Mouse (Mus musculus): ENCODE results near the gene Nup62. TPM values are rescaled to one million over a fixed set of nuclear protein-coding genes. Genes with fewer than 3 reads are reported as not detected.

Nup62 gene
- polyA plus RNA-seq, 1 experiment from 2014 or later = 22.4 TPM

GRCm38 (mm10) chr7:44817441-44817840 lies 1.6 kb downstream of the Nup62 start:
- Histone ChIP-seq H3K36me3 (ENCODE audit: control insufficient read depth, insufficient read depth, low read length) (no peaks in the 10 kb centered on the region), H3K4me2 (ENCODE audit: low read depth, low read length) (peak overlapping the region; percentile 70), H3K9ac (replicated peaks; ENCODE audit: low read depth, low read length) (peak overlapping the region; percentile 37; the same call in 1 of the 2 replicates), H3K4me1 (ENCODE audit: control insufficient read depth, insufficient read depth, low read length) (peaks cover 20% of the 10 kb centered on the region), H3K9me3 (ENCODE audit: control insufficient read depth, low read length) (no peaks in the 10 kb centered on the region), H3K4me3 (ENCODE audit: low read depth, low read length) (peak overlapping the region; percentile 87), H3K27me3 (ENCODE audit: control insufficient read depth, insufficient read depth, low read length) (no peaks in the 10 kb centered on the region), H3K27ac (ENCODE audit: low read depth, low read length) (no peak overlapping the region)
- no peak for ATAC-seq (ENCODE audit: low read depth)
- 32% methylated on average over 3 of the region's 3 CpGs for WGBS

- H3K9me3 ChIP-seq (ENCODE audit: control insufficient read depth, low read length) = no peaks in the 10 kb centered on the region
- no peak overlapping the region for H3K4me3 ChIP-seq (ENCODE audit: low read depth, low read length)
- ATAC-seq (ENCODE audit: low read depth) = no peak
- H3K4me1 ChIP-seq (ENCODE audit: control insufficient read depth, insufficient read depth, low read length) = peaks cover 20% of the 10 kb centered on the region
- 41% methylated on average over 2 of the region's 2 CpGs for WGBS
- no peak overlapping the region for H3K27ac ChIP-seq (ENCODE audit: low read depth, low read length)
- H3K4me2 ChIP-seq (ENCODE audit: low read depth, low read length) = peak overlapping the region; percentile 70; the same call in 1 of the 2 replicates
- no peaks in the 10 kb centered on the region for H3K36me3 ChIP-seq (ENCODE audit: control insufficient read depth, insufficient read depth, low read length)
- no peaks in the 10 kb centered on the region for H3K27me3 ChIP-seq (ENCODE audit: control insufficient read depth, insufficient read depth, low read length)
- peak overlapping the region; percentile 37; the same call in 1 of the 2 replicates for H3K9ac ChIP-seq (replicated peaks; ENCODE audit: low read depth, low read length)
Measured at GRCm38 (mm10) chr7:44818164-44818563, 2.3 kb downstream of the Nup62 start.

DNA sequence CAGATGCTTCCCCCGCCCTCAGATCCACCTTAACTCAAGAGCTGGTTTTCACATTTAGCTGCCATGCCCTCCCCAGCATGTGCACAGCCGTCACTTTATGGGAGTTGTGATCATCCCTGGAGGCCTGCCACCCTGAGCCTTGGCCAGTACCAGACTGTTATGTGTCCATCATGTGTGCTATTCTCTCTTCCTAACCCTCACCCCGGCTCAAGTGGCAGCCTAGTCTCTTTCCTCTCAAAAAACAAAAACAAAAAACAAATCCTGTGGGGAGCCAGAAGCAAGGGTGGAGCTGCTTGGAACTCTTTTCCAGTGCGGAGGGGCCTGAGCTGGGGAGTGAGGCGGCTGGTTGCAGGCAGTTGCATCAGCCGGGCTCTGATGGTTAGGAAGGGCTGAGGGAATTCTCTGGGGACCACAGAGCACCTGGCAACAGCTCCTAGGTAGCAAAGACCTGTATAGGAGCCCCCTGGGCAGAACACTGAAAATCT lies 2.9 kb downstream of the Nup62 start:
- Histone ChIP-seq H3K27me3 (ENCODE audit: control insufficient read depth, insufficient read depth, low read length) (no peaks in the 10 kb centered on the region), H3K27ac (ENCODE audit: low read depth, low read length) (no peak overlapping the region), H3K9me3 (ENCODE audit: control insufficient read depth, low read length) (no peaks in the 10 kb centered on the region), H3K4me2 (ENCODE audit: low read depth, low read length) (peak overlapping the region; percentile 70; the same call in 1 of the 2 replicates), H3K4me3 (ENCODE audit: low read depth, low read length) (no peak overlapping the region), H3K4me1 (ENCODE audit: control insufficient read depth, insufficient read depth, low read length) (peaks cover 20% of the 10 kb centered on the region), H3K9ac (replicated peaks; ENCODE audit: low read depth, low read length) (peak overlapping the region; percentile 35; the same call in 1 of the 2 replicates), H3K36me3 (ENCODE audit: control insufficient read depth, insufficient read depth, low read length) (no peaks in the 10 kb centered on the region)
- WGBS = 46% methylated on average over 6 of the region's 6 CpGs
- ATAC-seq (ENCODE audit: low read depth) = no peak

GRCm38 (mm10) chr7:44819391-44819790 lies 3.5 kb downstream of the Nup62 start:
- Histone ChIP-seq H3K4me1 (ENCODE audit: control insufficient read depth, insufficient read depth, low read length) (peaks cover 20% of the 10 kb centered on the region), H3K36me3 (ENCODE audit: control insufficient read depth, insufficient read depth, low read length) (no peaks in the 10 kb centered on the region), H3K4me2 (ENCODE audit: low read depth, low read length) (no peak overlapping the region; the same call in 1 of the 2 replicates), H3K9ac (replicated peaks; ENCODE audit: low read depth, low read length) (no peak overlapping the region), H3K4me3 (ENCODE audit: low read depth, low read length) (no peak overlapping the region), H3K9me3 (ENCODE audit: control insufficient read depth, low read length) (no peaks in the 10 kb centered on the region), H3K27me3 (ENCODE audit: control insufficient read depth, insufficient read depth, low read length) (no peaks in the 10 kb centered on the region), H3K27ac (ENCODE audit: low read depth, low read length) (no peak overlapping the region)
- WGBS = 97% methylated on average over 2 of the region's 2 CpGs
- no peak for ATAC-seq (ENCODE audit: low read depth)

DNA sequence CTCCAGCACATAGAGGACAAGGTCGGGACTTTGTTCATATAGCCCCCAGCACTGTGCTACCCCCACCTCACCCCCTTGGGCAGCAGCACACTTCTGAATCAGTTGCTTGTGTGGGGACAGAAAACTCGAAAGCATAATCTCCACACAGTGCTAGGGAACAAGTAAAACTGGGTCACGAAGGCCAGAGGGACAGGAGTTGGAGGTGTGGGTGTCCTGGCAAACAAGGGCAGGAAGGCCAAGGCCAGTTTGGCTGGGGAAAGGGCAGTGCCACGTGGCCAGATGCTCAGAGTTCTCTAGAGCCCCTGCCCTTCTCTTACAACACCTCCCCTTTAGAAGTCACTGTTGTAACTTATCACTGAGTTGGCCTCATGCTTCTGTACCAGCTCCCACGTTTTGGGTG lies 4.0 kb downstream of the Nup62 start:
- peaks cover 20% of the 10 kb centered on the region for H3K4me1 ChIP-seq (ENCODE audit: control insufficient read depth, insufficient read depth, low read length)
- H3K4me3 ChIP-seq (ENCODE audit: low read depth, low read length) = no peak overlapping the region
- no peak for ATAC-seq (ENCODE audit: low read depth)
- 63% methylated on average over 5 of the region's 5 CpGs for WGBS
- no peaks in the 10 kb centered on the region for H3K9me3 ChIP-seq (ENCODE audit: control insufficient read depth, low read length)
- H3K27ac ChIP-seq (ENCODE audit: low read depth, low read length) = no peak overlapping the region
- no peak overlapping the region for H3K4me2 ChIP-seq (ENCODE audit: low read depth, low read length)
- no peak overlapping the region for H3K9ac ChIP-seq (replicated peaks; ENCODE audit: low read depth, low read length)
- H3K36me3 ChIP-seq (ENCODE audit: control insufficient read depth, insufficient read depth, low read length) = no peaks in the 10 kb centered on the region
- no peaks in the 10 kb centered on the region for H3K27me3 ChIP-seq (ENCODE audit: control insufficient read depth, insufficient read depth, low read length)

GRCm38 (mm10) chr7:44820525-44820924 lies 4.6 kb downstream of the Nup62 start:
- no peak for ATAC-seq (ENCODE audit: low read depth)
- Histone ChIP-seq H3K27me3 (ENCODE audit: control insufficient read depth, insufficient read depth, low read length) (no peaks in the 10 kb centered on the region), H3K4me1 (ENCODE audit: control insufficient read depth, insufficient read depth, low read length) (peaks cover 20% of the 10 kb centered on the region), H3K9me3 (ENCODE audit: control insufficient read depth, low read length) (no peaks in the 10 kb centered on the region), H3K36me3 (ENCODE audit: control insufficient read depth, insufficient read depth, low read length) (no peaks in the 10 kb centered on the region), H3K9ac (replicated peaks; ENCODE audit: low read depth, low read length) (no peak overlapping the region), H3K27ac (ENCODE audit: low read depth, low read length) (no peak overlapping the region), H3K4me2 (ENCODE audit: low read depth, low read length) (no peak overlapping the region), H3K4me3 (ENCODE audit: low read depth, low read length) (no peak overlapping the region)
- WGBS = 96% methylated on average over 3 of the region's 3 CpGs

DNA sequence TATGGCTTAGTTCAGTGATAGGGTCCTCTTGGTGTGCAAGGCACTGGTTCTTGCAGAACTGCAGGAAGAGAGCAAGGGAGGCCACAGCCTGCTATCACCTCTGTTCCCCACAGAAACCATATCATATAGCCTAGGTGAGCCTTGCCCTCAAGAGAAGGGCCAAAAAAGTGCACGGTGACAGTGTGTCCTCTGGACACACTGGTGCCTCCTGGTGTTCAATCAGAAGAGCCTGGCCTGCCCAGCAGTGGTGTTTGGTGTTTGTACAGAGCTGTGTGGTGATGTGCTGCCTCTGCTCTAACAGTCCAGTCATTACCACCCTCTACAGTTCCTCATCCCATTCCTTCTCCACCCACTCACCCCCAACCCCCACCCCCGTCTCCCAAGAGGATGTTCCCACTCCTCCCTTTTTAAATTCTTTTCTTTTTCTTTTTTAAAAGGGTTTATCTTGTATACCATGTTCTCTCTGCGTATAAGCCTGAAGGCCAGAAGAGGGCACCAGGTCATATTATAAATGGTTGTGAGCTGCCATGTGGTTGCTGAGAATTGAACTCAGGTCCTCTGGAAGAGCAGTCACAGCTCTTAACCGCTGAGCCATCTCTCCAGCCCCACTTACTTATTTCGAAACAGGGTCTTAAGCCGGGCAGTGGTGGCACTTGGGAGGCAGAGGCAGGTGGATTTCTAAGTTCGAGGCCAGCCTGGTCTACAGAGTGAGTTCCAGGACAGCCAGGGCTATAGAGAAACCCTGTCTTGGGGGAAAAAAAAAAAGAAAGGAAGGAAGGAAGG lies 6.0 kb downstream of the Nup62 start:
- Histone ChIP-seq H3K9me3 (ENCODE audit: control insufficient read depth, low read length) (no peaks in the 10 kb centered on the region), H3K4me2 (ENCODE audit: low read depth, low read length) (no peak overlapping the region), H3K27ac (ENCODE audit: low read depth, low read length) (no peak overlapping the region), H3K36me3 (ENCODE audit: control insufficient read depth, insufficient read depth, low read length) (no peaks in the 10 kb centered on the region), H3K4me1 (ENCODE audit: control insufficient read depth, insufficient read depth, low read length) (peaks cover 20% of the 10 kb centered on the region), H3K4me3 (ENCODE audit: low read depth, low read length) (no peak overlapping the region), H3K9ac (replicated peaks; ENCODE audit: low read depth, low read length) (no peak overlapping the region), H3K27me3 (ENCODE audit: control insufficient read depth, insufficient read depth, low read length) (no peaks in the 10 kb centered on the region)
- ATAC-seq (ENCODE audit: low read depth) = no peak
- WGBS = 81% methylated on average over 7 of the region's 7 CpGs

- Histone ChIP-seq H3K27ac (ENCODE audit: low read depth, low read length) (no peak overlapping the region), H3K4me2 (ENCODE audit: low read depth, low read length) (no peak overlapping the region), H3K9me3 (ENCODE audit: control insufficient read depth, low read length) (no peaks in the 10 kb centered on the region), H3K36me3 (ENCODE audit: control insufficient read depth, insufficient read depth, low read length) (no peaks in the 10 kb centered on the region), H3K27me3 (ENCODE audit: control insufficient read depth, insufficient read depth, low read length) (no peaks in the 10 kb centered on the region), H3K4me1 (ENCODE audit: control insufficient read depth, insufficient read depth, low read length) (peaks cover 7% of the 10 kb centered on the region; the same call in 1 of the 2 replicates), H3K9ac (replicated peaks; ENCODE audit: low read depth, low read length) (no peak overlapping the region), H3K4me3 (ENCODE audit: low read depth, low read length) (no peak overlapping the region)
- 36% methylated on average over 7 of the region's 7 CpGs for WGBS
- no peak for ATAC-seq (ENCODE audit: low read depth)
Measured at GRCm38 (mm10) chr7:44823409-44823808, 7.5 kb downstream of the Nup62 start.

- H3K9me3 ChIP-seq (ENCODE audit: control insufficient read depth, low read length) = no peaks in the 10 kb centered on the region
- 30% methylated on average over 3 of the region's 3 CpGs for WGBS
- no peak overlapping the region for H3K9ac ChIP-seq (replicated peaks; ENCODE audit: low read depth, low read length)
- no peak overlapping the region for H3K27ac ChIP-seq (ENCODE audit: low read depth, low read length)
- no peak overlapping the region for H3K4me2 ChIP-seq (ENCODE audit: low read depth, low read length)
- ATAC-seq (ENCODE audit: low read depth) = peak; percentile 70; the same call in 1 of the 2 replicates
- no peak overlapping the region for H3K4me3 ChIP-seq (ENCODE audit: low read depth, low read length)
- H3K27me3 ChIP-seq (ENCODE audit: control insufficient read depth, insufficient read depth, low read length) = no peaks in the 10 kb centered on the region
- H3K36me3 ChIP-seq (ENCODE audit: control insufficient read depth, insufficient read depth, low read length) = peaks cover 12% of the 10 kb centered on the region
- H3K4me1 ChIP-seq (ENCODE audit: control insufficient read depth, insufficient read depth, low read length) = no peaks in the 10 kb centered on the region
Measured at GRCm38 (mm10) chr7:44824872-44825271, 9.0 kb downstream of the Nup62 start.
